Mouse (Mus musculus) G1E (cell line): ENCODE results near the gene Thap11.

Source experiments
- CTCF ChIP-seq: IDR thresholded peaks from 2 replicates; pipeline ENCODE4 v1.5.1; 2012; ENCODE audit warnings: low read depth, low read length, inconsistent platforms, mixed read lengths
- POLR2AphosphoS5 ChIP-seq: IDR thresholded peaks from 2 replicates; pipeline ENCODE4 v1.6.1; 2012; ENCODE audit warnings: low read depth, low read length, inconsistent platforms; ENCODE audit not compliant: insufficient replicate concordance

DNA sequence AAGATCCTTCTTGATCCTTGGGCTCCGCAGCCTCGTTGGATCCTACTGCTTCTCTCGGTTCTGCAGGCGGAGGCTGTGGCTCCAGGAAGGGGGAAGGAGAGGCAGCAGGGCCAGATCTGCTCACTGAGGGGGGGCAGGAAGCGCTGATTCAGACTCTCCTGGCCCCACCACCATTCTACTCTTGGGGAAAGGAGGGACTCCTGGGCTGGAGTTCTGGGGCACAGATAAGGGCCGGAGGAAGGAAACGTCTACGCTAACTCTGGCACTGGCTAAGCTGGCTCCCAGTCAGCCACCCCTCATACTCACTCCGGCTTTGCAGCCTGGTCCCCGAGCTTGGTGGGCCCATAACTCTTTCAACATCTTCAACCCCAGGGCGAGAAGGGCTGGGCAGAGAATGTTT lies 8.3 kb upstream of the Thap11 start:
- TF ChIP-seq CTCF (no peak), POLR2AphosphoS5 (no peak)
